Mouse (Mus musculus): ENCODE results near the gene Mkrn1. TPM values are rescaled to one million over a fixed set of nuclear protein-coding genes. Genes with fewer than 3 reads are reported as not detected.
A peak's percentile ranks its signal among the peaks of the same experiment; 100 is the strongest.
"Not testable (repeated sequence)": the region's sequence is repeated elsewhere in the genome, so short reads cannot be mapped to it uniquely, and the experiment has no call there.

Gene Mkrn1
- polyA plus RNA-seq, 1 experiment, result 44.3 TPM

DNA sequence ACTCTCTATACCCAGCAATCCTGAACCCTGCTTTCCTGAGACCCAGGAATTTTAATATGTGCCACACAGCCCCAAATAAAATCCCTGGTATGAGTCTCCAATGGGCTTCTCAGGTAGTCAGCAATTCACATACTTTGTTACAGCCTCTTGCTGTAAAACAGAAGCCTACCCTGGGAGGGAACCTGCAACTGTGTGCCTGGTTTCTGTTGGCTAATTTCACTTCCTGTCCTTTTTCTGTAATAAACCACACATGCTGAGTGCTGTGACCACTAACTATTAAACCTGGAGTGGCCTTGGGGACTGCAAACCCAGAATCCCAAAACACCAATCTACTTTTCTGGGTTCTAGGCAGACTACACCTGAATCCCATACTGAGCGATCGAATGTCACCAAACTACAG lies 57.6 kb downstream of the Mkrn1 start:
- TF ChIP-seq CTCF (IDR thresholded peaks at IDR 0.05; ENCODE audit: borderline replicate concordance, control insufficient read depth, extremely low read depth, insufficient read depth, low read length, poor library complexity) (no peak), POLR2A (IDR thresholded peaks at IDR 0.05; ENCODE audit: control insufficient read depth, extremely low read depth, insufficient read depth, low read length, poor library complexity) (no peak)
- Histone ChIP-seq H3K36me3 (ENCODE audit: control insufficient read depth, insufficient read depth, low read length) (peaks cover 38% of the 10 kb centered on the region), H3K4me1 (replicated peaks; ENCODE audit: control insufficient read depth, insufficient read depth, low read length) (no peaks in the 10 kb centered on the region), H3K4me3 (ENCODE audit: control insufficient read depth, insufficient read depth, low read length) (no peak overlapping the region), H3K27me3 (ENCODE audit: control insufficient read depth, insufficient read depth, low read length) (no peaks in the 10 kb centered on the region), H3K27ac (ENCODE audit: control insufficient read depth, insufficient read depth, low read length) (no peak overlapping the region)
- WGBS, result 99% methylated on average over 2 of the region's 2 CpGs
- DNase-seq, result no peak

DNA sequence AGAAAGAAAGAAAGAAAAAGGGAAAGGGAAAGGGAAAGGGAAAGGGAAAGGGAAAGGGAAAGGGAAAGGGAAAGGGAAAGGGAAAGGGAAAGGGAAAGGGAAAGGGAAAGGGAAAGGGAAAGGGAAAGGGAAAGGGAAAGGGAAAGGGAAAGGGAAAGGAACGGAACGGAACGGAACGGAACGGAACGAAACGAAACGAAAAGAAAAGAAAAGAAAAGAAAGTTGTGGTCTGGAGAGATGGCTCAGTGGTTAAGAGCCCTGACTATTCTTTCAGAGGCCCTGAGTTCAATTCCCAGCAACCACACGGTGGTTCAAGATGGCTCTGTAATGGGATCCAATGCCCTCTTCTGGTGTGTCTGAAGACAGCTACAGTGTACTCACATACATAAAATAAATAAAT lies 61.1 kb downstream of the Mkrn1 start:
- not testable (repeated sequence) for H3K27me3 ChIP-seq (ENCODE audit: control insufficient read depth, insufficient read depth, low read length); H3K4me1 ChIP-seq (replicated peaks; ENCODE audit: control insufficient read depth, insufficient read depth, low read length); H3K27ac ChIP-seq (ENCODE audit: control insufficient read depth, insufficient read depth, low read length); H3K4me3 ChIP-seq (ENCODE audit: control insufficient read depth, insufficient read depth, low read length); DNase-seq
- peaks cover 48% of the 10 kb centered on the region for H3K36me3 ChIP-seq (ENCODE audit: control insufficient read depth, insufficient read depth, low read length)
- WGBS, result 97% methylated on average over 9 of the region's 9 CpGs

DNA sequence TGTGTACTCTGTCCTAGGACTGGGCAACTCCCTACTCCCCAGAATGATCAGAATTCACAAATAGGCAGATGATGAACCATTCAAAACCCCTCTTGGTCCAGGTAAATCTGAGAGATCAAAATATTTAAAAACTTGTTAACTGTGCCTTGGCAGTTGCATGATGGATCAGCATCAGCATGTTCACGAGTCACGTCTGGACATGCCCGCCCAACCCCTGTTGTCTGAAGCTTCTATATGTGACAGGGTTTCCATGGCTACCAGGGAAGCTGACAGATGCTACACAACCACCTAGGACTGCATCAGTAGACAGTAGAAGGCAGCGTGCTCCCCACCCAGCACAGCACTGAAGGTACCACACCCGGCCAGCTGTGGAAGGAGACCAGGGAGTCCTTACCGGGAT lies 71.3 kb downstream of the Mkrn1 start:
- WGBS, result 96% methylated on average over 6 of the region's 6 CpGs
- TF ChIP-seq POLR2A (IDR thresholded peaks at IDR 0.05; ENCODE audit: control insufficient read depth, extremely low read depth, insufficient read depth, low read length, poor library complexity) (no peak), CTCF (IDR thresholded peaks at IDR 0.05; ENCODE audit: borderline replicate concordance, control insufficient read depth, extremely low read depth, insufficient read depth, low read length, poor library complexity) (no peak)
- peak overlapping the region; percentile 46; the same call in 1 of the 2 replicates for H3K27ac ChIP-seq (ENCODE audit: control insufficient read depth, insufficient read depth, low read length)
- DNase-seq, result no peak
- no peaks in the 10 kb centered on the region for H3K27me3 ChIP-seq (ENCODE audit: control insufficient read depth, insufficient read depth, low read length)
- H3K36me3 ChIP-seq (ENCODE audit: control insufficient read depth, insufficient read depth, low read length), result peaks cover 26% of the 10 kb centered on the region
- H3K4me3 ChIP-seq (ENCODE audit: control insufficient read depth, insufficient read depth, low read length), result no peak overlapping the region
- H3K4me1 ChIP-seq (replicated peaks; ENCODE audit: control insufficient read depth, insufficient read depth, low read length), result peaks cover 23% of the 10 kb centered on the region

DNA sequence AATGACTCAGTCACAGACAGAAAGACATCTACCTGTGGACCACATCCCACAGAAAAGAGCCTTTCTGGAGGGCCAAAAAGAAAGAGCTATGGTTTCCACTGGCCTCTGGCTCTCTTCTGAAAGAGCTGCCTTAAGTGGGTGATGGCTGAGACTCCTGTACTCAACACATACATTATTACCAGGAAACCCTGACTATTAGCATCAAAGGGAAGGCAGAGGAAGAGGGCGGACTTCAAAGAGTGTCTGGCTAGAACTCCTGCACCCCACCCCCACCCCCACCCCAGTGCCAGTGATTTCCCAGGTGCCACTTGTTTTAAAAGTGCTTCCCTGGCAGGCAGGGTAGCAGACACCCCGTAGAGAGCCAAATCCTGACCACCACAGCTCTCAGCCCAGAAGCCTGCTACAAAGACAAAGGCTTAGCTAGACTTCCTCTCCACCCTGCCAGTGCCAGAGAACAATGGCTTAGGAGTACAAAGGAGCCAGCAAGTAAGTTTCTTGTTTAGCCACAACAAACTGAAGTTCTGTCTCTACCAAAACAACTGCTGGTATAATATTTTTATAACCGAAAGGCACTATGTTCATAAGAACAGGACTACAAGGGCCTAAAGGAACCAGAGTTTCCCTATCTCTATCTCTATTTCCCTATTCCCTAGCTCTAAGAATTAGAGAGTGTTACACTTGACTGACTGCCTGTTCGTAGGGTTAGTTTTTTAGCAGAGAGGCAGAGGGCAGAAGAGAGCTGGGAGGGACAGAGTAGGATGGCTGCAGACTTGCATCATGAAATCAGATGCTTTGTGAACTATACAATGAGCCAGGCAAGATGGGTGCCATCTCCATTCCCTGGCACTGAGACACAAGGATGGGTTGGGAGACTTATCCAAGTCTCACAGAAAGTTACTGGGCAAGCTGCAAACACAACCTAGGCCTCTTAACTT lies 72.1 kb downstream of the Mkrn1 start:
- TF ChIP-seq POLR2A (IDR thresholded peaks at IDR 0.05; ENCODE audit: control insufficient read depth, extremely low read depth, insufficient read depth, low read length, poor library complexity) (no peak), CTCF (IDR thresholded peaks at IDR 0.05; ENCODE audit: borderline replicate concordance, control insufficient read depth, extremely low read depth, insufficient read depth, low read length, poor library complexity) (no peak)
- H3K4me3 ChIP-seq (ENCODE audit: control insufficient read depth, insufficient read depth, low read length), result no peak overlapping the region
- peak; percentile 33 for DNase-seq
- H3K27ac ChIP-seq (ENCODE audit: control insufficient read depth, insufficient read depth, low read length), result peak overlapping the region; percentile 46; the same call in 1 of the 2 replicates
- H3K36me3 ChIP-seq (ENCODE audit: control insufficient read depth, insufficient read depth, low read length), result peaks cover 26% of the 10 kb centered on the region
- H3K27me3 ChIP-seq (ENCODE audit: control insufficient read depth, insufficient read depth, low read length), result no peaks in the 10 kb centered on the region
- WGBS, result 17% methylated on average over 4 of the region's 4 CpGs
- H3K4me1 ChIP-seq (replicated peaks; ENCODE audit: control insufficient read depth, insufficient read depth, low read length), result peaks cover 23% of the 10 kb centered on the region

Other genes starting within 250 kb of the Mkrn1 start
- 3.5 and 3.7 TPM in 2 replicates for gene Kdm7a, start 213.7 kb downstream of the Mkrn1 start, polyA plus RNA-seq (2012; rRNA removed)
- 28.6 and 30.8 TPM in 2 replicates for gene Slc37a3, start 42.8 kb downstream of the Mkrn1 start, polyA plus RNA-seq (2012; rRNA removed)
- gene Rab19, start 39.3 kb downstream of the Mkrn1 start, polyA plus RNA-seq (2012; rRNA removed), result 9.8 and 13.2 TPM in 2 replicates
- 2.6 and 3.2 TPM in 2 replicates for gene Dennd2a, start 137.4 kb upstream of the Mkrn1 start, polyA plus RNA-seq (2012; rRNA removed)
- gene Adck2, start 153.4 kb upstream of the Mkrn1 start, polyA plus RNA-seq (2012; rRNA removed), result 17.0 and 18.8 TPM in 2 replicates
- 0.96 TPM in 1 of 2 replicates, not detected in the other for gene Gm42420, start 165.3 kb upstream of the Mkrn1 start, polyA plus RNA-seq (2012; rRNA removed)
- gene Ndufb2, start 172.1 kb upstream of the Mkrn1 start, polyA plus RNA-seq (2012; rRNA removed), result 249 and 412 TPM in 2 replicates